Mouse (Mus musculus) testis, postnatal 14 days (tissue): ENCODE results near the gene Col8a2.

Experiments used
- DNase-seq: peaks from one replicate; pipeline ENCODE4 v3.0.0; 2021; ENCODE audit warnings: low spot score

Gene Col8a2

DNA sequence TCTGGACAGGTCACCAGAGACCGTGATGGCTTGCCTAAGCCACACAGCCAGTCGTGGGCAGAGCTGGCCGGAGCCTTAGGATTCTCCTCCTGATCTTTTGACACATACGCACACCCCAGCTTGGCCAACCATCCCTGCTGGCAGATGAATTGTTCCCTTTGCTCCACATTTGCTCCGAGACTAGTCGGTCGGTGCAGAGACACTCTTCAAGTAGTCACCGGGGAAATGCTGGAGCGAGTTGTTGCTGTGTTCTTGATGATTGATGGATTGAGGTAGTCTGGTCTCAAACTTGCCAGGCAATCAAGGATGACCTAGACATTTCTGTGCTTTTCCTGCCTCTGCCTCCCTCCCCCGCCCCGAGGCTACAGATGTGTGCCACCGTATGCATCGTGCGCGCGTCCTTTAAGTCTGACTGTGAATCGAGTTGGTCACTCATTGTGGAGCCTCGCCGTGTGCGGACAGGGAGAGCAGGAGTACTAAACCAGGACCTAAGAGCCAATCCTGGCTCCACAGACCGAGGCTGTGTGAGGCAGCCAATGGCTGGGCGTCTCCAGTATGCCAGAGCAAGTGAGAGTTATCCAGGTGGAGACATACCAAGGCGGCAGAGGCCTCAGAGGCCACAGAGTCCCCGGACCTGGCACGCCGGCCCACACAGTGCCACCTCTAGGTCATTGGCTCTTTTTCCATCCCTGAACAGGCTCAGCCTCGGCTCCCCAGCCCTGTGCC, 15.2 kb downstream of the Col8a2 start:
- no peak for DNase-seq

DNA sequence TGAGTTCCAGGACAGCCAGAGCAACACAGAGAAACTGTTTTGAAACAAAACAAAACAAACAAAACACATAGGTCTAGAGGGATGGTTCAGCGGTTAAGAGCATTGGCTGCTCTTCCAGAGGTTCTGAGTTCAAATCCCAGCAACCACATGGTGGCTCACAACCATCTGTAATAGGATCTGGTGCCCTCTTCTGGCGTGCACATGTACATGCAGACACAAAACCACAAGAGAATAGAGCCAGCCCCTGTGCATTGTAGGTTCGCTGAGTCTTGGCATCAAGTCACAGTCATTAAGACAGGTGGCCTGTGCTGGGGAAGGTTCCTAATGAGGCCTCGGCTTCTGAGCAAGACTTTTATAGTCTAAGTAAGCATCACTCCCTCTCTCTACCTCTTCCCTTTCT, 17.3 kb downstream of the Col8a2 start:
- no peak for DNase-seq

DNA sequence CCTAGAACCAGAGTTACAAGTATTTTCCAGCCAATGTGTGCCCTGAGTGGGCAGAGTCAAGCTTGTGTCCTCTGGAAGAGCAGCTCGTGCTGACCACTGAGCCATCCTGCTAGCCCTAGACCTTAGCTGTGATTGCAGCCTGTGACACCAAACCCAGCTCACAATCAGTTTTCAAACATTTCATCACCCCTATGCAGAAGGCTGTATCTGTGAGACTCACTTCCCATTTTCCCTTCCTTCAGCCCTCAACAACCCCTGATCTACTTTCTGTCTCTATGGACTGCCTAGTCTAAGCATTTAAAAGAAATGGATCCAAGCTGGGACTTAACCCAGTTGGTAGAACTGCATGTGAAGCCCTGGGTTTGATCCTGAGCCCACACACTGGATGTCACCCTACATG, 18.8 kb downstream of the Col8a2 start:
- no peak for DNase-seq

DNA sequence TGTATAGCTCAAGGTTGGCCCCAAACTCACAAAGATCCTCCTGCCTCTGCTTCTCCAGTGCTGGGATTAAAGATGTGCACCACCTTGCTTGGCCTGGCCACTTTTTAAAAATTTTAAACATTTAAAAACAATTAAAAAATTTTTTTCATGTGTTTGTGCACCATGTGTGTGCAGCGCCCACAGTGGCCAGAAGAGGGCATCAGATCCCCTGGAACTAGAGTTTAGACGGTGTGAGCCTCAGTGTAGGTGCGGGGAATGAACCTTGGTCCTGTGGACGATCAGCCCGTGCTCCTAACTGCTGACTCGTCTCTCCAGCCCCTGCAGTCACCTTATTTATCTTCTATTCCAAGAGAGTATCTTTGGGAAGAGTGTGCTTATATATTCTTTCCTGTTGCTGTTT, 19.5 kb downstream of the Col8a2 start:
- DNase-seq: no peak

DNA sequence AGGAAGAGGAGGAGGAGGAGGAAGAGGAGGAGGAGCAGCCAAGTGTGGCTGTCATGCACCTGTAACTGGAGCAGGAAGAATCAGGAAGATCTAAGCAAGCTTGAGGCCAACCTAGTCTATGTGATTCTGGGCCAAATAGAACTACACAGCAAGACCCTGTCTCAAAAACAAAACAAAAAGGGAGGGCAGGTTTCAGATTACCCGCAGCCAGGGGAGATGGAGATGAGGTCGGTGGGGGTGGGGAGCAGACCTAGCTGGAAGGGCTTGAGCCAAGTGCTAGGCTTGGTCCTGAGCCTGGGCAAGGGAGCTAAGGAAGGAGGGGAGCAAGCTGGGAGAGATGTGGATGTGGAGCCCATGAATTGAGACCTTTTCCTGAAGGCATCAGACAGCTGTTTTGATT, 20.2 kb downstream of the Col8a2 start:
- no peak for DNase-seq

DNA sequence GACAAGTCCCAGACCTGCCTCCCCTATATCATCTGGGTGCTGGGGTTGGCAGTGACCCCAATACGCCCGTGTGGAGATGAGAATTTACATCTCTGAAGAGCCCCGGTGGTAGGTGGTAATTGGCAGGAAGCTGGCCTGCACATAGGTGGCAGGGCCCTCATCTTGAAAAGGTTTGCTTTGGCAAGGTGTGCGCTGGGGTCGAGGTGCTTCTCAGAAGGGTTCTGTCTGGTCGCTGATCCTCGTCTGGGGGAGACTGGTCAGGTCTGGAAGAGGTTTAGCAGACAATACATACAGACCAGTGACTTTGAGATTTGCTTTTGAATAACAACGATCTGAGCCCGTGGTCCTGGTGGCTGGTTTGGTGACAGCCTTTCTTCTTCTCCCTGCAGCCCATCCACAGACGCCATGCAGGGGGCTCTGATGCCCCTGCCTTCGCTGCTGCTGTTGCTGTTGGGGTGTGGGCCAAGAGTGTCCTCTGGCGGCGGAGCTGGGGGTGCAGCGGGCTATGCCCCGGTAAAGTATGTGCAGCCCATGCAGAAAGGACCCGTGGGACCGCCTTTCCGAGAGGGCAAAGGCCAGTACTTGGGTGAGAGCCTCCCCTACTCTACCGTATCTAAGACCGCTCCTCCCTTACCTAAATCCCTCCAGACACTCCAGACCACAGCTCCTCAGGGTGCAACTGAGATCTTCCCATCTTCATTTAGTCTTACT, 22.8 kb downstream of the Col8a2 start:
- no peak for DNase-seq

DNA sequence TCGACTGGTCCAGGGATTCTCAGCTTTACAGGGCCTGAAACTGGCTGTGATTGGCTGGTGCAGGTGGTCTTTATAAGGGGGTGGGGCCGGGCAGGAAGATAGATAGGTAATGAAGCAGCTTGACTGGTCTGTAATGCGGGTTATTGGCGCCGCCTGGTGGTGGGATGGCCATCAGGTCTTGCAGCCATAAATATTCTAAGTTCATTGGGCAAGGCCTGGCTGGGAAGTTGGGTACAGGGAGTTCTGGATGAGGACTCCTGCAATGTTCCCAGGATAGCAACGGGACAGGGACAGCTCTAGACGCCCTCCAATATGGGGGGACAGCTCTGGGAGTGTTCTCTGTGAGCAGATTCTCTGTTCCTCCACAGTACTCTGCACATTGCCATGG, 23.3 kb downstream of the Col8a2 start:
- DNase-seq: peak; percentile 77

DNA sequence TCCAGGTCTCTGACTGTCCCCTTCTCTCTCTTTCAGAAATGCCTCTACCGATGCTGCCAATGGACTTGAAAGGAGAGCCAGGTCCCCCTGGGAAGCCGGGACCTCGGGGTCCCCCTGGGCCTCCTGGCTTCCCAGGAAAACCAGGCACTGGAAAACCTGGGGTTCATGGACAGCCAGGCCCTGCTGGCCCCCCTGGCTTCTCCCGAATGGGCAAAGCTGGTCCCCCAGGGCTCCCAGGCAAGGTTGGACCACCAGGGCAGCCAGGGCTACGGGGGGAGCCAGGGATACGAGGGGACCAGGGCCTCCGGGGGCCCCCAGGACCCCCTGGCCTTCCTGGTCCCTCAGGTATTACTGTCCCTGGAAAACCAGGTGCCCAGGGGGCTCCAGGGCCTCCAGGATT, 23.8 kb downstream of the Col8a2 start:
- no peak for DNase-seq

DNA sequence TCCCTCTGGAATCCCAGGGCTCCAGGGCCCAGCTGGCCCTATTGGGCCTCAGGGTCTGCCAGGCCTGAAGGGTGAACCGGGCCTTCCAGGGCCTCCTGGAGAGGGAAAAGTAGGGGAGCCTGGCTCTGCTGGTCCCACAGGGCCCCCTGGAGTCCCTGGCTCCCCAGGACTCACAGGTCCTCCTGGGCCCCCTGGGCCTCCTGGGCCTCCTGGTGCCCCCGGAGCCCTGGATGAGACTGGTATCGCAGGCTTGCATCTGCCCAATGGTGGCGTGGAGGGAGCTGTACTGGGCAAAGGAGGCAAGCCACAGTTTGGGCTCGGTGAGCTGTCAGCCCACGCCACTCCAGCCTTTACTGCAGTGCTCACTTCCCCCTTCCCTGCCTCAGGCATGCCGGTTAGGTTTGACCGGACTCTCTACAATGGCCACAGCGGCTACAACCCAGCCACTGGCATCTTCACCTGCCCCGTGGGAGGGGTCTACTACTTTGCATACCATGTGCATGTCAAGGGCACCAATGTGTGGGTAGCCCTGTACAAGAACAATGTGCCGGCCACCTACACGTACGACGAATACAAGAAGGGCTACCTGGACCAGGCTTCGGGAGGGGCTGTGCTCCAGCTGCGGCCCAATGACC, 25.1 kb downstream of the Col8a2 start:
- no peak for DNase-seq

DNA sequence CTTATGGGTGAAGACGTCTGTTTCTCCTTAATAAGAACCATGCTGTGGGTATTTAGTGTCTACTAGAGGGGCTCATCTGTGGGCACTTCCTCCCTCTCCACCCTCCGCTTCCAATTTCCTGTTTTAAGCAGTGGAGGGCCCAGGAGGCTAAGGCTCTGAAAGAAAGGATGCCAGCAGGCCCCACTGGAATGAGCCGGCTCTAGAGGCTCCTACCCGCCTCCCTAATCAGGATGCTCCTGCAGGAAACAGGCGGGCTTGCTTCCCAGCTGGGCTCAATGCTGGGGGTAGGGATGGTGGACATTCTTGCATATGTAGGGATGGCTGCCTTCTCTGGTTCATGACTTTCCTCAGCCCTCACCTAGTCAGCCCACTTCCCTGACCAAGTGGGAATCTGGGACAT, 26.6 kb downstream of the Col8a2 start:
- DNase-seq: no peak

DNA sequence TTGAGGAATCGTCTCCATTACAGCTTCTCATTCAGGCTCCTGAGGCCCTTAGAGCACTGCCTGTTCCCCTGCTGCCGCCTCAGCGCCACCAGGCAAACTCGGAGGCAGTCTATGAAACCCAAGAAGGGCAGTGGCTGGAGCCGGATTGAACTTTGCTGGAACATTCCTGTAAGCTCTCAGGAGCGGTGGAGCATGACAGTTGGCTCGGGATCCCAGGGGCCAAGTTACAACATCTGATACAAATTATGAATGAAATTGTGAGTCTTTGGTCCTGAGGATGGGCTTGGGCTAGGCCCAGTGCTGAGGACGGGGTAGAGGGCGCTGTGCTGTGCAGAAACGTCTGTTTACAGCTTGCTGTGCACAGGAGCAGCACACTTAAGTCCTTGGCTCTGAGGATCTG, 27.8 kb downstream of the Col8a2 start:
- no peak for DNase-seq

DNA sequence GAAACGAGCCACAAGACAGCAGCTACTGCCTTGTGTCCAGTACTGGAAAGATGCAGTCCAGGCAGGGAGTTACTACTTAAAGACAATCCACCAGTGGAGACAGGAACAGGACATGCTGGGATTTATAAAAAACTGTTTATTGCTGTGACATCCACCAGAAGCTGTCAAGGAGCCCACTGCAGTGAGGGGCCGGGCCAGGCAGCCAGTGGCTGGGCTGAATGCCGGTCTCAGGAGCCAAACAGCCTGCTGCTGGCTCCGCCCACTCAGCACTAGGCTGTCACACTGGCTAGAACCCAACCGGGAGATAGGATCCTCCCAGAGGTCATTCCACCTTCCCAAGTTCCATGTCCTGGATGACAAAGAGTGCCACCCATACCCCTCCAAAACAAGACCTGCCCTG, 29.3 kb downstream of the Col8a2 start:
- no peak for DNase-seq

DNA sequence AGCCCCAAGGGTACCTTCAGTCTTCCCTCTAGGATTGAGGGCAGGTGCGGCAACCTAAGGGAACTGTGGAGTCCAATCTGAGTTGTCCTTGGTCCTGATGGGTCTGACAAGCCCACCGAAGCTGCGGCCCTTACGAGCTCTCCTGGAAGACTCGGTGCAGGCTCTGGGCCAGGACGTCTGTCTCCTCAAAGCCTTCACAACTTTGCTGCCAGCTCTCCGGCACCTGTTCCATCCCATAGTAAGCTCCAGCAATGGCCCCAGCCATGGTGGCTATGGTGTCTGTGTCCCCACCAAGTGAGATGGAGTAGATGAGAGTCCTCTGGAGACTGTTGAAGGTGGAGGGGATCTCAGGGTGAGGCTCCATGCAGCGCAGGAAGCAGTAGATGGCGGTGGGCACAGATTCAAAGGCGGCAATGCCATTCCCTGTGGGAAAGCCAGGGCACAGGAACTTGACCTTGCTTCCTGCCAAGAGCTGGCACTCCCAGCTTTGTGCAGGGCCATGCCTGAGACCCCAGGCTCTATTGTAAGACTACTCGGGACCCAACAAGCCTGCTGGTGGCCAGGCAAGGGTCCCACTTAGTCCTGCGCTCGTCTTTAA, 29.9 kb downstream of the Col8a2 start:
- no peak for DNase-seq

DNA sequence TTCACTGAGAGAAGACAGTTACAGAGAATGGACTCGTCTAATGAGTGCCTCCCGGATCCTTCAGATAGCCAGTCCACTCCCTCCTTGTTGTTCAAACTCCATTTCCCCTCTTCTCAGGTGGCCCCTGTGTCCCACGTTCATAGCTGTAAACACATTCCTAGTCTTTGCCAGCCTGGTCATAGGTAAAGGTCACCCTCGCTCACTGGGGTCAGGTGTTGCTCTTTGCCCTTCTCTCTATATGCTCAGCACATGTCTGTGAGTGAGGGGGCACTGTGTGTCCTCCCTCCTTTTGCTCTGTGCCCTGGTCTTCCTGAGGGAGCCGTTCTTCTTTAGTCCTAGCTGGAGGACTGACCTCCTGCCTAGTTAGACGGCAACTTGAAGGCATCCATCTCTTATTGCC, 33.2 kb downstream of the Col8a2 start:
- no peak for DNase-seq

DNA sequence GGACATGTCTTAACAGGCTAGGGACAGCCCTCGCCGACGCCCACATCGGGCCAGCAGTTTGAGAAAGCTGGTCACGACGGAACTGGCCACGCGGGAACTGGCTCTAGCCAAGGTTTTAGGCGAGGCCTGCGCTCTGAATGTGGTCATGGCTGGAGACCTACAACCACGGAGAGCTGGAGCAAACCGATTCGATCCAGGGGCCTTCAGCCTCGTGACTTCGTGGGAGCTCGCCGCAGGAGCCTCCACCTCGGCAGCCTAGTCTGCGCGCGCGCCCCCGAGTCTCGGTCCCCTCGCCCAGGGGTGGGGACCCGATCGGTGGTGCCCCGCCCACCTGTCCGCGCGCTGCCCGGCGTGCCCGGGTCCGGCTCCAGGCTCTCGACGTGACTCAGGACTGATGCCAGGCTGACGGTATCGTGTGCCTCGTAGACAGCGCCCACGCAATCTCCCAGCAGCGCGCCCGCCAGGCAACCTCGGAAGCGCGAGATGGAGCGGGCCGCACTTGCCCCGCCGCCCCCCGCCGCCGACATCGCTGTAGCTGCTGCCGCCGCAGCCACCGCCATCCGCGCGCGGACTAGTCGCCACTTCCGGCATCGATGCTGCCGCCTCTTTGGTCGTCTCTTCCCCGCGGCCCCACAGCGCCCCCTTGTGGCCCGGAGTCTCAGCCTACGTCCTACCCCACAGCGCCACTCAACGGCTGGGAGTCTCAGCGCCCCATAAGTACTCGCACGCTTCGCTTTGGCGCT, 34.7 kb downstream of the Col8a2 start, which contains the start of gene Adprhl2:
Adprhl2 (minus strand) TSS at position 593 of the 743 bp plus-strand sequence.
- DNase-seq: peak; percentile 95

DNA sequence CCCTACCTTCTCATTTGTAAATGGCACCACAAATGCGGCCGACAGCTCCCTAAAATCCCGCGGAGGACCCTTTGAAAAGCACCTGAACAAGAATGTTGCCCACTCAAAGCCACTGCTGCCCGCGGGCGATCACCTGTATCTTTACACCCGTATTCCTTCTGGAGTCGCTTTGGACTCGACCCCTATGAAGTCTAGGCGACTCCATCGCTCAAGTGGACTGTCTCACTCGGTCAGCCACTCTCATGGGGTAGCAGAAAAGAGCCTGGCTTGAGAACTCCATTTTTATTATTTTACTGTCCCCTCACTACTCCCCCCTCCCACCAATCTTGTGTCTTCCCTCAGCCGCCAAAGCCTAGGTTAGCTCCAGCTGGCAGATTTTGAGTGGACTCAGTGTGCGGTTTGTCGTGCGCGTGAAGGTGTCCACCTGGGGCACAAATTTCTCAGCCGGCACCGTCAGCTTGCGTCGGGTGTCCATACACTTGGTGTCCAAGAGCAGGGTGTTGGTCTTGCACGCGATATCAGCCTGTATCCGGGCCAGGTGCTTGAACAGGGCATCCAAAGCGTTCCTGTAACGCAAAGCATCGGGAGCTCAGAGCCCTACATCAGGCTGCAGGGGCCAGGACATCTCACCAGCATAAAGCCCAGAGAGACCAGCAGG, 35.4 kb downstream of the Col8a2 start:
- DNase-seq: no peak

DNA sequence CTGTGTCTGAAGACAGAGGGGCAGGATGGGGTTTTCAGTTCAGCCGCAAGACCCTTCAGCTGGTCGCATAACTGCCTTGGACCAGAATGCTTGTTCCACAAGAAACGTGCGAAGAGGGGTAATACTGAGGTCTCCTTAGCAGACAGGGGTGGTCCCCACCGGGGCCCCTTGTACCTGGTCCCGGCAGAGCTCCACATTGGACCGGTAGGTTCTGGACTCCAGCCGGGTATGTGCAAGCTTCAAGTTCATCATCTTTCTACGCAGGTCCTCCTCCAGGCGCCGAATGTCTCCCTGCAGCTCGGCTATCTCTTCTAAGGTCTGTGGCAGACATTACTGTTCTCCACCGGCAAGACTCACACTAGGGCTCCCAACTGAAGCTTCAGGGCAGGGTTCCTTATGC, 36.1 kb downstream of the Col8a2 start:
- no peak for DNase-seq

DNA sequence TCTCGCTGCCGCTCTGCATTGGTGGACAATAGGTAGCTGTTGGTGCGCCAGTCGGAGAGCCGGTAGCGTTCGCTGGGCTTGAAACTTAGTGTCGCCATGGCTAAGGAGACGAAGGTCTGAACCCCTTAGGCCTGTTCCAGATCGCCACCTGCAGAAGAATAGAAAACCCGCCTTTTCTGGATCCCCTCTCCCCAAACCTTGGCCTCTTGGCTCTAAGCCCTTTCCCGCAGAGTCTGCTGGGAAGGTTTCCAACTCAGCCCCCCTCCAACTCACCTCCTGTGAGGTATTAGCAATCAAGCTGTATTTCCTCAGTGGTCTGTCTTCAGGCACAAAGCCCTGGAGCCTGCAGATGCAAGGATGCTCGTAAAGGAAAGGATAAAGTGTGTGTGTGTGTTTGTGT, 38.3 kb downstream of the Col8a2 start:
- no peak for DNase-seq

DNA sequence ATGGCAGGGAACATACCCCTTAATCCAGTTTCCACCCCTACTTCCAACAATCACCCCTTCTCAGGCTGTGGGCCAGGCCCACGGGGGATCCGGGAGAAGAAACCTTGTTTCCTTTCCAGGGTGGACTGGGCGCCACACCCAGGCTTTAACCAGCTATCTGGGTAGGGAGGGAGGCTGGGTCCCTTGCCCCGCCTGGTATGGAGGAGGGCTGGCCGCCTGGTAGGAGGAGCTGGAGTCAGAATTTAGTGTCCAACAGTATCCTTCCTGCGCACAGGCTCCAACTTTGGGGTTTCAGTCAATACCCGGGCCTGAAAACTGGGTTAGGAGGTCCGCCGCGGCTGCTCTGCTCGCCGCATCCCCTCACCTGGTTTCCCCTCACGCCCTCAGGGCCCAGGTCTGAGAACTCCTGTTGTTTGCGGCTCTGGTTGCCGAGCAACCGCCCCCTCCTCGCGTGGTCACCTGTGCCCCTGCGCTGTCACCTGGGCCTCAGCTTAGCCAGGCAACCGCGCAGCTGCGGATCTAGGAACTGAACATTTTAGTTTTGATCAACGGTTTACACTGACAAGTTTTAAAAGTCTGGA, 38.8 kb downstream of the Col8a2 start, which contains the start of gene Tekt2:
Tekt2 (minus strand) TSS at position 408 of the 581 bp plus-strand sequence.
- DNase-seq: peak; percentile 69

DNA sequence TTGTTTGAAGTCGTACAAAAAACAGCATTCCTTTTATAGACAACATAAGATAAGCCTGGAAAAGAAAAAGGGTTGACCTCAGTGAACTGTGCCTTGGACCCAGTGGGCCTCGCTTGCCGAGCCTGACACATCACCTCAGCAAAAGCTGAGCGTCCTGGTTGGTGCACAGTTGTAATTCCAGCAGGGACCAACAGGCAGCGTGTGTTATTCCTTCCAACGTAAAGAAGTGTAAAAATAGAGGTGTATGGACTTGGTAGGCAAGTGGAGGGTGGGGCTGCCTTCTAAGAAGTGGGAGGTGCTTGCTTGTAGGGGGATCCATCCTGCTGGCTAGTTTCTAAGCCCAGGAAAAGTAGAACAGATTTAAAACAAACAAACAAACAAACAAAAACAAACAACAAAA, 39.4 kb downstream of the Col8a2 start:
- DNase-seq: no peak

DNA sequence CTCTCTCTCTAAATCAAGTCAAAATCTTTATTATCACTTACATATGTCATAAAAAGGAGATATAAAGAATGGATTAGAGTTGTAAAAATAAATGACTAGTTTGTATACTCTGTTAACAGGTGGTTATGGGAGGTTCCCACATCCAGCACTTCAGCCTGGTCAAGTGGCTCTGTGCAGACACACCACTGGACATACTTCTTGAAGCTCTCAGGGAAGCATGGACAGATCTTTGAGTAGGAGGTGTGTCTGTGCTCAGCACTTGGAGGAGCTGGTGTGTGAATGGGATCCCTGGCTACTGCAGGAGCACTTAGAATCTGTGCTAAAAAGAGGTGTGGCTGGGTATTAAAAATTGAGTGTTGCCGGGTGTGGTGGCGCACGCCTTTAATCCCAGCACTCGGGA, 43.7 kb downstream of the Col8a2 start:
- DNase-seq: no peak
